Mouse (Mus musculus) cerebellum, adult 11-12 months (tissue): ENCODE results near the gene Chn2.
A peak's percentile ranks its signal among the peaks of the same experiment; 100 is the strongest.

ENCODE experiments used
- DNase-seq: peaks from one replicate; pipeline ENCODE4 v3.0.0; 2022

Chn2 gene

GRCm38 (mm10) chr6:54119885-54120666 lies 80.7 kb downstream of the Chn2 start:
- DNase-seq: peak; percentile 99

DNA sequence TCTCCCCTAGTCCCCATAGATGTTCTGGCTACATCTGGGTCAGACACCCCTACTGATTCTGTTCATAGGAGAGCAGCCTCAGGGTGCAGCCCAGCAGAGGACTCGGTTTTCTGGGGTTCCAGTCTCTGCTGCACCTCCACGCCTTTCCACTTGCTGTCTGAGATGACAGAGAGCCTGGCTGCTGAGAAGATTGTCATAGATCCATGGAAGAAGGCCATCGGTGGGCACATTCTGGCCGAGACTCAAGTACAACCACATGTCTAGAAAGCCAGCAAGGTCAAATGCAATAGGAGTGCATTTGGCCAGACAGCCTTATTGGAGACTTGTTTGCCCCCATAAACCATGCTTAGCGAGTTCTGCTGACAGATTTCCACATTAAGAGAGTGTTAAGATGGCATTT lies 81.5 kb downstream of the Chn2 start:
- DNase-seq: peak; percentile 63

DNA sequence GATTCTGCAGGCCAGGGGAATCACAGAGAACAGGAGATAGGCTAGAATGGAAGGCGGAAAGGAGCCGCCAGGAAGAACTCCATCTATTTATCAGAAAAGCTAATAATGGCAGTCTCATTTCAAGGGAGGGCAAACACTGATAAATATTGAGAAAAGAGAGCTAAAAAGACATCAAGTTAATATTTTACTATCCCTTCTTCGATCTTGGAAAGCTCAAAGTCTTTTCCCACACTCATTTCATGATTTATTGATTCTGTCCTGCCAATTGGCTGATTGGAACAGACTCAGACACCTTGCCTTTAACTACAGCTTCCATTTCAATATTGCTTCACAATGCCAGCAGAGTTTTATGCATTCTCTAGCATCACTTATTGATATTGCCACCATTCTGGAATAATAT lies 85.2 kb downstream of the Chn2 start:
- no peak for DNase-seq

- no peak for DNase-seq
Measured at GRCm38 (mm10) chr6:54125536-54125935, 86.2 kb downstream of the Chn2 start.

- peak; percentile 86 for DNase-seq
Measured at GRCm38 (mm10) chr6:54126225-54126992, 87.1 kb downstream of the Chn2 start.

GRCm38 (mm10) chr6:54126993-54127697 lies 87.8 kb downstream of the Chn2 start:
- DNase-seq: peak; percentile 61

GRCm38 (mm10) chr6:54128702-54129101 lies 89.3 kb downstream of the Chn2 start:
- DNase-seq: no peak

- no peak for DNase-seq
Measured at GRCm38 (mm10) chr6:54129570-54129969, 90.2 kb downstream of the Chn2 start.

DNA sequence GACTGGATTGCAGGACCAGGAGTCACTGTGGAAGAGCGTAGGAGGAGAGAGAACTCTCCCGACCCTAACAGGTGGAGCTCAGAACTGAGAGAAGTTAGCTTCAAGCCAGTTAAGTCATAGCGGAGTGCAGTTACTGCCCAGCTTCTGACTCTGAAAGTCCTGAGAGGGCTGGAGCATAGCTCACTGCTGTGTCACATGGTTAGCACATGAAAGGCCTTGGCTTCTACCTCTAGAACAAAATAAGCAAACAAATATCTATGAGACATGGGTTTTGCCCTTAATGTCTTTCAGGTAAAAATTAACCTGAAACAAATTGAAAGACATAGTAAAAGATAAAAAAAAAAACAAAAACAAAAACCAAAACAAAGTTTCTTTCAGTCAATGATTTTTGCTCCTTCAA lies 91.5 kb downstream of the Chn2 start:
- no peak for DNase-seq

DNA sequence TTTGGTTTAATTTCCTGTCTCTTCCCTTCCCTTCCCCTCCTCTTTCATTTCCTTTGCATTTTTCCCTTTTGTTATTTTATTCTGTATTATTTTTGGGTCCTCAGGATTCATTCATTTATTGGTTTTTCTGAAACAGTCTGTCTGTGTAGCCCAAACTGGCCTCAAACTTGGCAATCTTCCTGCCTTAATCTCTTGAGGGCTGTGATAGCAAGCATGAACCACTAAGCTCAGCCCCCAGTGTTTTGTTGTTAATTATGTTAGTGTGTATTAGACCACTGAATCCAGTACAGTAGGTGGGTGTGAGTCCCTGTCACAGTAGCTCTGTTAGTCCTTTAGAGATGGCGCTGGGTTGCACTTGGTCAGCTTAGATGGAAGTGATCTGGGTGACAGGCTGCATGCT lies 93.2 kb downstream of the Chn2 start:
- no peak for DNase-seq

- peak; percentile 84 for DNase-seq
Measured at GRCm38 (mm10) chr6:54133231-54133630, 93.9 kb downstream of the Chn2 start.

GRCm38 (mm10) chr6:54138157-54138556 lies 98.8 kb downstream of the Chn2 start:
- DNase-seq: no peak

- DNase-seq: no peak
Measured at GRCm38 (mm10) chr6:54140488-54140887, 101.1 kb downstream of the Chn2 start.

GRCm38 (mm10) chr6:54141165-54141564 lies 101.8 kb downstream of the Chn2 start:
- DNase-seq: no peak

GRCm38 (mm10) chr6:54142848-54143651 lies 103.7 kb downstream of the Chn2 start:
- DNase-seq: no peak

GRCm38 (mm10) chr6:54143652-54143960 lies 104.3 kb downstream of the Chn2 start:
- no peak for DNase-seq

DNA sequence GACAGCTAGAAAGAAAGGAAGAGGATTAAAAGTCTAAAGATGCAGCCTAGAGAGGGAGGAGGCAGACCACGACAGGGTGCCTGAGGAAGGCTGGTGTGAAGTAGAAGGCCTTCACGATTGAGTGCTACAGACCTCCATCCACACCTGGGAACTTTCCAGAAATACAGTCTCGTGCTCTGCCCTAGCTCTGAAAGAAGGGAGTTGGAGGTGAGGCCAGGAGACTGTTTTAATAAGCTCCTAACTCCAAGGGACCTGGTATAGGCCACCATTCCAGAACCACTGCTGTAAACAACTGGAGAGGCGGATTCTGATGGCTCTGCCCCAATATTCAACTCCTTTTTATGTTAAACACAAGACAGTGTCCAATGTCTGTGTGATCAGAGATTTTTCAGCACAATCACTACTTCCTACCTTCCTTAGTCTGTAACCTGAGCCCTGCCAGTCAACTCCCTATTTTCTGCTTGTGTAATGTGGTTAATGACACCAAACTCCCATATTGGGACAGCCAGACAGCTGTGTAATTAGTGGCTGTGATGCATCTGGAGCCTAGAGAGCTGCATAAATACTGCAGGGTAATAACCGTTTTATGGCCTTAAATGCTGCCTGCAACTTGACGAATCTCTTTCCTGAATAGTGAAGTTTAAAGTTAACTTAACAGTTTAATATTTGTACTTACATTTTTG lies 109.6 kb downstream of the Chn2 start:
- DNase-seq: no peak

DNA sequence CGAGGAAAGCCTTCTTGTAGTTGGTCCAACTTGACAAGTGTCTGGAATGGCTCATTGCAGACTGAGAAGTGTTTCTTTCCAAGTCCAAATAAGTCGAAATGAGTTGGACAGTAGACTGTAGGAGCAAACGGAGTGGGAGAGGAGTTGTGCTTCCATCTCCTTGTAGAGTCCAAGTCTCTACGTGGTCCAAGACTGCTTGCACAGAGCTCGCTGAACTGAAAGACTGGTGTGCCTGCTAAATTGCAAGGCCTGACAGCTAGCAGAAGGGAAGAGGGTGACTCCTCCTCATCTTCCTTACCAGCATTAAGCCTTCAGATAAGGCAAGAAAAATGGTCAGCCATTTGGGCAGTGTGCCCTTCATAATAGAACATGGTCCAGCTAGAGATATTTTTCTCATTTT lies 111.5 kb downstream of the Chn2 start:
- DNase-seq: no peak

DNA sequence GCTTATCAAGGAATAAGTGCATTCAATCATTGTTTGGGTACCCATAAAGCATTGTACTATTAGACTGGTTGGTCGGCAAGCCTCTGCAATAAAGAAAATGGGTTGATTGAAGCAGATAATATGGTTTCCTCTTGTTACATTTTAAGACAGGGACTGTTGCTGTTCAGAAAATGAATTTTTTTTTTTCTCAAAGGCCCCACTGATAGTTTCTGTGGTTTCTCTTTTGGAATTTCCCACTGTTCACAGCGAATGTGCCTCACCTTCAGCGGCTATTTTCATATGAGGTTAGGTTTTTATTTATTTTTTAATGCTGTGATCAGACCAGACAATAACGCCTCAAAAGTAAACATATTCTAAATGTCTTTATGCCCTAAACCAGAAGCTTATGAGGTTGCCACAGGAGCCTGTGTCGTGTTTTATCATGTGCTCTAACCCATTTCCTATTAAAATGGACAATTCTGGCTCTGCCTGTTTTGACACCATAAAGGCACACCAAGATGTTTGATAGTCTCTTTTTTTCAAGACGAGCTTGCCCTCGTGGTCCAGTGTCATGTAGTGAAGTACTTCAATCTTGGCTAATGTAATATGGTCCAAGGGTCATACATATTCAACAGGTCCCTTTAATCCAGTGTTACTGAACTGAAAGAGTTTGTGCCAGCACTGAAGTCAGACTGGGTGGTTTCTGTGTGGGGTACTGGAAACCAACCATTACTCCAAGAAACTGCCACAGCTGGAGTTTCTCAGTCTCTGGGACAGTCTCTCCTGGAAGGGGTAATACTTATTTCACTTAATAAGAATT lies 112.3 kb downstream of the Chn2 start:
- DNase-seq: no peak

GRCm38 (mm10) chr6:54157097-54157496 lies 117.7 kb downstream of the Chn2 start:
- DNase-seq: no peak

DNA sequence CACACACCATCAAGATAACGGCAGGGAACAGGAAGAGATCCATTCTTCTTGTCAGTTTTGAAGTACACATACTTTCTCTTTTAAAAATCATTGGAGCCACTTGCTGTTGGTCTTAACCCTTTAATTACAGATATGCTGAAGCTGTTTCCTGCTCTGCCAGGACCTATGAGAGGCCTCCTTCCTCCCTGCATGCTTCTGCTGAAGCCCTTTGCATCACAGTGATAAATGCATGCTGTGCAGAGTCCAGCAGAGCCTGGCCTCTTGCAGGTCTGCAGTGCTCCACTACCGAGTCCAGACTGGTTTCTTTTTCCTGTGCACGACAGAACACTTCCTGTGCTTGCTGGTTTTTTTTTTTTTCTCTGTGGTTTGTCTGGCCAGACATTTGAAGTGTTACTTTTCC lies 119.0 kb downstream of the Chn2 start:
- DNase-seq: no peak

GRCm38 (mm10) chr6:54160677-54161076 lies 121.3 kb downstream of the Chn2 start:
- peak; percentile 51 for DNase-seq
